Mouse (Mus musculus) midbrain, embryonic 16.5 days (tissue): ENCODE results near the gene Fgf8. TPM values are rescaled to one million over a fixed set of nuclear protein-coding genes. Genes with fewer than 3 reads are reported as not detected.

Source experiments
- ATAC-seq: fragments of 200-750 bp; cut with Nextera tagmentation; 2 replicates; pipeline ENCODE4 v1.8.0; 2017; ENCODE audit warnings: moderate TSS enrichment
- H3K27ac ChIP-seq: fragments of 300-500 bp; sonication (generic); 2 replicates; pipeline ENCODE4 v1.5.1; 2014; ENCODE audit warnings: mild to moderate bottlenecking, low read length, mixed read lengths
- H3K27me3 ChIP-seq: fragments of 300-500 bp; sonication (generic); 2 replicates; pipeline ENCODE4 v1.6.1; 2014; ENCODE audit warnings: low read depth, low read length, mixed read lengths; ENCODE audit not compliant: control insufficient read depth, insufficient read depth
- H3K36me3 ChIP-seq: fragments of 300-500 bp; sonication (generic); 2 replicates; pipeline ENCODE4 v1.6.1; 2014; ENCODE audit warnings: mild to moderate bottlenecking, low read length, moderate library complexity, mixed read lengths; ENCODE audit not compliant: control insufficient read depth, insufficient read depth
- H3K4me1 ChIP-seq: fragments of 300-500 bp; sonication (generic); 2 replicates; pipeline ENCODE4 v1.6.1; 2014; ENCODE audit warnings: mild to moderate bottlenecking, low read length, mixed read lengths; ENCODE audit not compliant: control insufficient read depth, insufficient read depth
- H3K4me2 ChIP-seq: fragments of 300-500 bp; sonication (generic); 2 replicates; pipeline ENCODE4 v1.6.1; 2014; ENCODE audit warnings: mild to moderate bottlenecking, low read length, mixed read lengths
- H3K4me3 ChIP-seq: fragments of 300-500 bp; sonication (generic); 2 replicates; pipeline ENCODE4 v1.5.1; 2014; ENCODE audit warnings: low read depth, mild to moderate bottlenecking, low read length, moderate library complexity, mixed read lengths
- H3K9ac ChIP-seq: fragments of 300-500 bp; sonication (generic); 2 replicates; pipeline ENCODE4 v1.6.1; 2014; ENCODE audit warnings: low read depth, low read length, mixed read lengths
- H3K9me3 ChIP-seq: fragments of 300-500 bp; sonication (generic); replicated peaks from 2 replicates; pipeline ENCODE4 v1.6.1; 2014; ENCODE audit warnings: mild to moderate bottlenecking, low read length, mixed read lengths; ENCODE audit not compliant: control insufficient read depth, poor library complexity, severe bottlenecking
- WGBS: fragments of 180-500 bp; shearing (Covaris S2); extraction: QIAGEN DNeasy Blood & Tissue Kit; methylation state at CpG from one replicate; pipeline ENCODE4 v1.1.7; 2014; 5-methylcytosine and 5-hydroxymethylcytosine counted together
- polyA plus RNA-seq: library from polyadenylated mRNA; unstranded; fragments of >200 nt; fragmentation: Nextera tagmentation; extraction: Ambion mirVana; gene quantifications from 2 replicates; pipeline ENCODE4 v1.2.1, GENCODE M21; 2015

The Fgf8 gene
- polyA plus RNA-seq, 1 experiment from 2014 or later: 0.23 TPM

GRCm38 (mm10) chr19:45687001-45687400, 55.7 kb downstream of the Fgf8 start:
- no peak overlapping the region for H3K27ac ChIP-seq
- H3K27me3 ChIP-seq: no peaks in the 10 kb centered on the region

More at GRCm38 (mm10) chr19:45687001-45687400, 55.7 kb downstream of the Fgf8 start:
- H3K4me2 ChIP-seq: no peak overlapping the region
- 62% methylated on average over 4 of the region's 4 CpGs for WGBS
- H3K9me3 ChIP-seq: no peaks in the 10 kb centered on the region
- no peaks in the 10 kb centered on the region for H3K4me1 ChIP-seq
- ATAC-seq: no peak
- H3K9ac ChIP-seq: no peak overlapping the region
- no peak overlapping the region for H3K4me3 ChIP-seq
- H3K36me3 ChIP-seq: no peaks in the 10 kb centered on the region

Other genes with a start within 250 kb of the Fgf8 start
- 12.7 and 13.3 TPM in 2 replicates for gene Poll, start 182.4 kb downstream of the Fgf8 start, polyA plus RNA-seq
- gene Gm17018, start 182.3 kb downstream of the Fgf8 start, polyA plus RNA-seq: 66.9 and 75.8 TPM in 2 replicates
- gene Fbxw4, start 82.6 kb downstream of the Fgf8 start, polyA plus RNA-seq: 4.2 and 5.6 TPM in 2 replicates
- 7.9 TPM in 2 replicates for gene Npm3, start 6.7 kb upstream of the Fgf8 start, polyA plus RNA-seq
- gene Mgea5, start 40.9 kb upstream of the Fgf8 start, polyA plus RNA-seq: 76.5 and 84.0 TPM in 2 replicates
- 8.2 and 10.0 TPM in 2 replicates for gene Kcnip2, start 73.1 kb upstream of the Fgf8 start, polyA plus RNA-seq